Mouse (Mus musculus) CH12.LX (cell line): ENCODE measurements at regions not wholly inside any gene's neighbourhood (a gene's known extent, or its start where the extent isn't known, plus 50 kb on each side); places are given as distances from the start of the nearest gene placed in this dataset.

Experiments
- CHD1 ChIP-seq: IDR thresholded peaks from 2 replicates; pipeline ENCODE4 v1.6.1; 2012; ENCODE audit warnings: low read depth, low read length, improper control_type of control experiment, inconsistent platforms
- CTCF ChIP-seq, 2 experiments: IDR thresholded peaks in 1 of 2; conservative IDR thresholded peaks in 1 of 2; 2 replicates each; pipeline ENCODE4 v1.5.1; 2011 to 2012; ENCODE audit warnings: low read depth in 2 of 2, low read length in 2 of 2, improper control_type of control experiment in 1 of 2, inconsistent platforms in 1 of 2, mild to moderate bottlenecking in 1 of 2, moderate library complexity in 1 of 2
- E2F4 ChIP-seq: IDR thresholded peaks from 2 replicates; pipeline ENCODE4 v1.6.1; 2011; ENCODE audit warnings: low read depth, low read length, improper control_type of control experiment; ENCODE audit not compliant: insufficient replicate concordance
- EP300 ChIP-seq: IDR thresholded peaks from 2 replicates; pipeline ENCODE4 v1.6.1; 2011; ENCODE audit warnings: low read length, improper control_type of control experiment
- ETS1 ChIP-seq: conservative IDR thresholded peaks from 2 replicates; pipeline ENCODE4 v1.6.1; 2012; ENCODE audit warnings: low read depth, mild to moderate bottlenecking, inconsistent platforms, low read length, improper control_type of control experiment, moderate library complexity
- MYC ChIP-seq: IDR thresholded peaks from 2 replicates; pipeline ENCODE4 v1.6.1; 2011; ENCODE audit warnings: low read depth, mild to moderate bottlenecking, improper control_type of control experiment, low read length
- NELFE ChIP-seq: IDR thresholded peaks from 2 replicates; pipeline ENCODE4 v1.6.1; 2011; ENCODE audit warnings: low read depth, low read length, improper control_type of control experiment
- POLR2A ChIP-seq: IDR thresholded peaks from 2 replicates; pipeline ENCODE4 v1.6.1; 2011; ENCODE audit warnings: low read depth, mild to moderate bottlenecking, improper control_type of control experiment, low read length
- USF1 ChIP-seq: IDR thresholded peaks from 2 replicates; pipeline ENCODE4 v1.6.1; 2014; ENCODE audit warnings: low read depth, mild to moderate bottlenecking, inconsistent platforms, low read length, improper control_type of control experiment
- ZNF384 ChIP-seq: IDR thresholded peaks from 2 replicates; pipeline ENCODE4 v1.6.1; 2012; ENCODE audit warnings: low read depth, low read length, improper control_type of control experiment, inconsistent platforms

GRCm38 (mm10) chr10:52533893-52534287, 116.5 kb downstream of the Nus1 start:
- TF ChIP-seq E2F4 (no peak), CTCF (conservative IDR thresholded peaks at IDR 0.05 in 1 of 2, IDR thresholded peaks at IDR 0.05 in 1 of 2; ENCODE audit: low read depth in 2 of 2, low read length in 2 of 2) (peak; percentile 68 to 75), EP300 (no peak), POLR2A (no peak), ETS1 (no peak), MYC (no peak), NELFE (no peak), USF1 (no peak), ZNF384 (no peak), CHD1 (no peak)
